Mouse (Mus musculus) MEL (cell line): Measurements from ENCODE around the gene Grap.

ENCODE experiments used
- MAX ChIP-seq: IDR thresholded peaks from 2 replicates; pipeline ENCODE4 v1.6.1; 2011; ENCODE audit warnings: low read length, improper control_type of control experiment
- MEF2A ChIP-seq: IDR thresholded peaks from 2 replicates; pipeline ENCODE4 v1.6.1; 2014; ENCODE audit warnings: low read depth, mild to moderate bottlenecking, inconsistent platforms, low read length, improper control_type of control experiment; ENCODE audit not compliant: poor library complexity, insufficient replicate concordance, severe bottlenecking; ENCODE audit errors: extremely low read depth
- POLR2A ChIP-seq, 2 experiments: IDR thresholded peaks; 2 replicates each; pipeline ENCODE4 v1.6.1; 2011 to 2012; ENCODE audit warnings: low read length in 2 of 2, mild to moderate bottlenecking in 2 of 2, control low read depth in 1 of 2, improper control_type of control experiment in 1 of 2, low read depth in 1 of 2, moderate library complexity in 1 of 2; ENCODE audit not compliant: control insufficient read depth in 1 of 2, insufficient read depth in 1 of 2, poor library complexity in 1 of 2
- SIN3A ChIP-seq: IDR thresholded peaks from 2 replicates; pipeline ENCODE4 v1.6.1; 2012; ENCODE audit warnings: low read length, improper control_type of control experiment, inconsistent platforms
- ZKSCAN1 ChIP-seq: IDR thresholded peaks from 2 replicates; pipeline ENCODE4 v1.6.1; 2012; ENCODE audit warnings: low read depth, mild to moderate bottlenecking, inconsistent platforms, low read length, improper control_type of control experiment, moderate library complexity

- TF ChIP-seq MAX, result no peak
- TF ChIP-seq POLR2A (IDR thresholded peaks at IDR 0.05; ENCODE audit: control insufficient read depth in 1 of 2, insufficient read depth in 1 of 2, low read depth in 1 of 2, low read length in 2 of 2, poor library complexity in 1 of 2), result no peak
- TF ChIP-seq ZKSCAN1, result no peak
- no peak for TF ChIP-seq MEF2A
- no peak for TF ChIP-seq SIN3A
Observed at GRCm38 (mm10) chr11:61643184-61643961, 9.7 kb upstream of the Grap start.
